Mouse (Mus musculus): Measurements from ENCODE around the gene Ank. TPM values are rescaled to one million over a fixed set of nuclear protein-coding genes. Genes with fewer than 3 reads are reported as not detected.
"Not testable (repeated sequence)": the region's sequence is repeated elsewhere in the genome, so short reads cannot be mapped to it uniquely, and the experiment has no call there.

Gene Ank
- 100 to 1,000 TPM; 173 to 176 TPM for total RNA-seq (2021)
- long read RNA-seq, experiment 1, transcript Ank-201 (12 exons, 3,498 nt) = major isoform, 125 of 188 reads
- long read RNA-seq, experiment 1, partial matches to known transcripts = 58 of 188 reads
- long read RNA-seq, experiment 1, other reads (novel, unspliced or antisense) = 4 of 188 reads
- long read RNA-seq, experiment 2, transcript Ank-201 (12 exons, 3,498 nt) = major isoform, 130 of 183 reads
- long read RNA-seq, experiment 2, partial matches to known transcripts = 48 of 183 reads
- long read RNA-seq, experiment 2, other reads (novel, unspliced or antisense) = 4 of 183 reads

GRCm38 (mm10) chr15:27466131-27467080 is at the start of gene Ank:
TSS of gene Ank (plus strand) at chr15:27466677.
- peak; percentile 67 to 85 for DNase-seq (ENCODE audit: low spot score in 2 of 2)
- intact Hi-C loops (cut with DNase I) = loop anchor here (1.0 to 5.0 kb wide), 4 partner anchors 71 to 146 kb away; no protein-coding TSS in a partner anchor

- intact Hi-C loops (cut with DNase I) = no loop called here
- no peak for DNase-seq (ENCODE audit: low spot score in 2 of 2)
Measured at GRCm38 (mm10) chr15:27418566-27419331, 47.7 kb upstream of the Ank start.

GRCm38 (mm10) chr15:27421531-27421930 is 44.9 kb upstream of the Ank start:
- intact Hi-C loops (cut with DNase I) = no loop called here
- DNase-seq (ENCODE audit: low spot score in 2 of 2) = no peak

GRCm38 (mm10) chr15:27427581-27427980 is 38.9 kb upstream of the Ank start:
- intact Hi-C loops (cut with DNase I) = no loop called here
- DNase-seq (ENCODE audit: low spot score in 2 of 2) = no peak

- DNase-seq (ENCODE audit: low spot score in 2 of 2) = no peak
- intact Hi-C loops (cut with DNase I) = no loop called here
Measured at GRCm38 (mm10) chr15:27430241-27430640, 36.2 kb upstream of the Ank start.

GRCm38 (mm10) chr15:27432851-27433615 is 33.4 kb upstream of the Ank start:
- DNase-seq (ENCODE audit: low spot score in 2 of 2) = no peak
- intact Hi-C loops (cut with DNase I) = no loop called here

- DNase-seq (ENCODE audit: low spot score in 2 of 2) = no peak
- intact Hi-C loops (cut with DNase I) = no loop called here
Measured at GRCm38 (mm10) chr15:27435409-27435808, 31.1 kb upstream of the Ank start.

- intact Hi-C loops (cut with DNase I) = no loop called here
- DNase-seq (ENCODE audit: low spot score in 2 of 2) = no peak
Measured at GRCm38 (mm10) chr15:27436194-27436593, 30.3 kb upstream of the Ank start.

GRCm38 (mm10) chr15:27441053-27441452 is 25.4 kb upstream of the Ank start:
- intact Hi-C loops (cut with DNase I) = no loop called here
- no peak for DNase-seq (ENCODE audit: low spot score in 2 of 2)

- intact Hi-C loops (cut with DNase I) = no loop called here
- no peak for DNase-seq (ENCODE audit: low spot score in 2 of 2)
Measured at GRCm38 (mm10) chr15:27441529-27441928, 24.9 kb upstream of the Ank start.

- intact Hi-C loops (cut with DNase I) = no loop called here
- no peak for DNase-seq (ENCODE audit: low spot score in 2 of 2)
Measured at GRCm38 (mm10) chr15:27441951-27442350, 24.5 kb upstream of the Ank start.

- intact Hi-C loops (cut with DNase I) = no loop called here
- DNase-seq (ENCODE audit: low spot score in 2 of 2) = no peak
Measured at GRCm38 (mm10) chr15:27444772-27445347, 21.6 kb upstream of the Ank start.

GRCm38 (mm10) chr15:27450689-27451088 is 15.8 kb upstream of the Ank start:
- DNase-seq (ENCODE audit: low spot score in 2 of 2) = peak; percentile 14 to 33
- intact Hi-C loops (cut with DNase I) = no loop called here

- intact Hi-C loops (cut with DNase I) = no loop called here
- DNase-seq (ENCODE audit: low spot score in 2 of 2) = no peak
Measured at GRCm38 (mm10) chr15:27451760-27452159, 14.7 kb upstream of the Ank start.

GRCm38 (mm10) chr15:27452496-27452895 is 14.0 kb upstream of the Ank start:
- intact Hi-C loops (cut with DNase I) = no loop called here

GRCm38 (mm10) chr15:27457001-27457400 is 9.5 kb upstream of the Ank start:
- DNase-seq (ENCODE audit: low spot score in 2 of 2) = no peak
- intact Hi-C loops (cut with DNase I) = no loop called here

More at GRCm38 (mm10) chr15:27452496-27452895, 14.0 kb upstream of the Ank start:
- DNase-seq (ENCODE audit: low spot score in 2 of 2) = no peak

- not testable (repeated sequence) for DNase-seq (ENCODE audit: low spot score in 2 of 2)
- intact Hi-C loops (cut with DNase I) = loop anchor here (5.0 kb wide), 1 partner anchor 97 kb away; no protein-coding TSS in a partner anchor
Measured at GRCm38 (mm10) chr15:27459781-27460180, 6.7 kb upstream of the Ank start.

Data from left cerebral cortex, postnatal 14 days (tissue).